Mouse (Mus musculus): Measurements from ENCODE around the gene Tnrc18. TPM values are rescaled to one million over a fixed set of nuclear protein-coding genes. Genes with fewer than 3 reads are reported as not detected.
"Not testable (repeated sequence)": the region's sequence is repeated elsewhere in the genome, so short reads cannot be mapped to it uniquely, and the experiment has no call there.

Tnrc18 gene
- polyA plus RNA-seq, 1 experiment from 2014 or later = 44.0 TPM

- Histone ChIP-seq H3K27me3 (ENCODE audit: control insufficient read depth, insufficient read depth, low read length) (no peaks in the 10 kb centered on the region), H3K4me2 (replicated peaks; ENCODE audit: low read depth, low read length) (no peak overlapping the region), H3K9me3 (ENCODE audit: control insufficient read depth, low read length) (no peaks in the 10 kb centered on the region), H3K4me1 (replicated peaks; ENCODE audit: control insufficient read depth, insufficient read depth, low read length) (no peaks in the 10 kb centered on the region), H3K9ac (ENCODE audit: low read depth, low read length) (no peak overlapping the region), H3K4me3 (ENCODE audit: low read depth, low read length) (no peak overlapping the region), H3K27ac (ENCODE audit: low read depth, low read length) (no peak overlapping the region), H3K36me3 (ENCODE audit: control insufficient read depth, insufficient read depth, low read length) (no peaks in the 10 kb centered on the region)
- DNase-seq (ENCODE audit: low spot score) (no peak), ATAC-seq (ENCODE audit: low FRiP score) (no peak)
- WGBS = 96% methylated on average over 7 of the region's 7 CpGs
These were observed 31.4 kb upstream of the Tnrc18 start for GRCm38 (mm10) chr5:142848911-142849310.

- WGBS = 71% methylated on average over 3 of the region's 3 CpGs
- H3K4me1 ChIP-seq (replicated peaks; ENCODE audit: control insufficient read depth, insufficient read depth, low read length) = no peaks in the 10 kb centered on the region
These were observed 30.7 kb upstream of the Tnrc18 start for GRCm38 (mm10) chr5:142848149-142848548.

GRCm38 (mm10) chr5:142844467-142844866, 27.0 kb upstream of the Tnrc18 start:
- no peak for DNase-seq (ENCODE audit: low spot score)
- ATAC-seq (ENCODE audit: low FRiP score) = no peak
- Histone ChIP-seq H3K4me3 (ENCODE audit: low read depth, low read length) (no peak overlapping the region), H3K36me3 (ENCODE audit: control insufficient read depth, insufficient read depth, low read length) (no peaks in the 10 kb centered on the region), H3K27me3 (ENCODE audit: control insufficient read depth, insufficient read depth, low read length) (no peaks in the 10 kb centered on the region), H3K4me1 (replicated peaks; ENCODE audit: control insufficient read depth, insufficient read depth, low read length) (no peaks in the 10 kb centered on the region), H3K9me3 (ENCODE audit: control insufficient read depth, low read length) (no peaks in the 10 kb centered on the region), H3K27ac (ENCODE audit: low read depth, low read length) (no peak overlapping the region), H3K9ac (ENCODE audit: low read depth, low read length) (no peak overlapping the region), H3K4me2 (replicated peaks; ENCODE audit: low read depth, low read length) (no peak overlapping the region)
- 60% methylated on average over 8 of the region's 8 CpGs for WGBS

More at GRCm38 (mm10) chr5:142848149-142848548, 30.7 kb upstream of the Tnrc18 start:
- DNase-seq (ENCODE audit: low spot score) (no peak), ATAC-seq (ENCODE audit: low FRiP score) (no peak)
- Histone ChIP-seq H3K36me3 (ENCODE audit: control insufficient read depth, insufficient read depth, low read length) (no peaks in the 10 kb centered on the region), H3K27me3 (ENCODE audit: control insufficient read depth, insufficient read depth, low read length) (no peaks in the 10 kb centered on the region), H3K9me3 (ENCODE audit: control insufficient read depth, low read length) (no peaks in the 10 kb centered on the region), H3K9ac (ENCODE audit: low read depth, low read length) (no peak overlapping the region), H3K27ac (ENCODE audit: low read depth, low read length) (no peak overlapping the region), H3K4me2 (replicated peaks; ENCODE audit: low read depth, low read length) (no peak overlapping the region), H3K4me3 (ENCODE audit: low read depth, low read length) (no peak overlapping the region)

DNA sequence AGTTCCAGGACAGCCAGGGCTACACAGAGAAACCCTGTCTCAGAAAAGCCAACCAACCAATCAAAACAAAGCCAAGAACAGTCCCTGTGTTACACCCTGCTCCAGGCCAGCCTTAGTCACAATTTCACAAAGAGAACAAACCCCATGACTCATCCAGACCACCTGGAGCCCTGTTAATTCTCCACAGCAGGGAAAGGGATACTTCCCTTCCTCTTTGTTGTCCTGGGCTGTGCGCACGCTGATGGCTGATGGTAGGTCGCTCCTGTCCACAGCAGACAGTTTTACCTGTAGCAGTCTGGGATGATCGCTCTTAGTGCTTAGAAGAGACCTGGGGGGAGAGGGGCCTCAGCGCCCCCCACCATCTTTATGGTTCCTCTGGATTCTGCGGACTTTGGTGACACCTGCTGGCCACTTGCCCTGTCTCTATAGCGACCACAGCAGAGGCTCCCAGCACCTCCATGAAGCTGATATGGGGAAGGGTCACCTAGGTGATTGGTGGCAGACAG, 24.7 kb upstream of the Tnrc18 start:
- Histone ChIP-seq H3K4me1 (replicated peaks; ENCODE audit: control insufficient read depth, insufficient read depth, low read length) (no peaks in the 10 kb centered on the region), H3K4me2 (replicated peaks; ENCODE audit: low read depth, low read length) (no peak overlapping the region), H3K27me3 (ENCODE audit: control insufficient read depth, insufficient read depth, low read length) (no peaks in the 10 kb centered on the region), H3K4me3 (ENCODE audit: low read depth, low read length) (no peak overlapping the region), H3K9me3 (ENCODE audit: control insufficient read depth, low read length) (no peaks in the 10 kb centered on the region), H3K36me3 (ENCODE audit: control insufficient read depth, insufficient read depth, low read length) (no peaks in the 10 kb centered on the region), H3K27ac (ENCODE audit: low read depth, low read length) (no peak overlapping the region), H3K9ac (ENCODE audit: low read depth, low read length) (no peak overlapping the region)
- WGBS = 22% methylated on average over 7 of the region's 7 CpGs
- DNase-seq (ENCODE audit: low spot score) (peak; percentile 53), ATAC-seq (ENCODE audit: low FRiP score) (peak; percentile 68; the same call in 1 of the 2 replicates)

DNA sequence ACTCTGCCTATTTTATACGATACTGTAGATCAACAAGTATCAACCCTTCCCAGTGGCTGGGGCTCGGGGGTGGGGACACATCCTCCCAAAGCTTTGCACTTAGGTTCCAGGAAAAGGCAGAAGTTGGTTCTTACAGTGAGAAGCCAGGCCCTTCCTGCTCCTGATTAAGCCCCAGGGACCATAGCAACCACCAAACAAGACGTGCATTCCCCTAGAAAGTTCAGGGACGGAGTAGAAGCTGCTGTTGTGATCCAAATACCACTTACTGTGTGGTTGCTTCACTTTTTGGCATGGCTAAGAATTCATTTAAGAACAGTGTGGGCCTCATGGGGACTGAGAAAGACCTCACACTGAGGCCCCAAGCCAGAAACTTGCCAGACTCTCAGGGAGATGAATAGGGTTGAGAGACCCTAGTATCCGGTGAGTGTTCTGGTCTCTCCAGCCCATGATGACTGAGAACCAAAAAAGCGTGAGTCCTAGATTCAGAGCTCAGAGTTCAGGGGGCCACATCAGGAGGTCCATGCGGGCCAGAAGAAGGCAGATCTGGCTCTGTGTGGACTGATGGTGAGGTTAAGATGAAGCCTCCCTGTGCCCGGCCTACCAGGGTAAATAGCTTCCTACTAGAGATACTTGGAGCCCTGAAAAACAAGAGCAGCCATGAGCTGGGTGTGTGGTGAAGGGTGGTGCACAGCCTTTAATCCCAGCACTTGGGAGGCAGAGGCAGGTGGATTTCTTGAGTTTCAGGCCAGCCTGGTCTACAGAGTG, 24.1 kb upstream of the Tnrc18 start:
- H3K36me3 ChIP-seq (ENCODE audit: control insufficient read depth, insufficient read depth, low read length) = no peaks in the 10 kb centered on the region
- no peak overlapping the region for H3K4me2 ChIP-seq (replicated peaks; ENCODE audit: low read depth, low read length)
- no peaks in the 10 kb centered on the region for H3K27me3 ChIP-seq (ENCODE audit: control insufficient read depth, insufficient read depth, low read length)
- no peak overlapping the region for H3K9ac ChIP-seq (ENCODE audit: low read depth, low read length)
- H3K4me3 ChIP-seq (ENCODE audit: low read depth, low read length) = no peak overlapping the region
- no peak overlapping the region for H3K27ac ChIP-seq (ENCODE audit: low read depth, low read length)
- H3K4me1 ChIP-seq (replicated peaks; ENCODE audit: control insufficient read depth, insufficient read depth, low read length) = no peaks in the 10 kb centered on the region
- no peaks in the 10 kb centered on the region for H3K9me3 ChIP-seq (ENCODE audit: control insufficient read depth, low read length)
- ATAC-seq (ENCODE audit: low FRiP score) = no peak
- WGBS = 78% methylated on average over 8 of the region's 8 CpGs
- DNase-seq (ENCODE audit: low spot score) = no peak

- not testable (repeated sequence) for H3K27me3 ChIP-seq (ENCODE audit: control insufficient read depth, insufficient read depth, low read length); H3K4me1 ChIP-seq (replicated peaks; ENCODE audit: control insufficient read depth, insufficient read depth, low read length); H3K4me3 ChIP-seq (ENCODE audit: low read depth, low read length); ATAC-seq (ENCODE audit: low FRiP score); H3K9me3 ChIP-seq (ENCODE audit: control insufficient read depth, low read length); H3K36me3 ChIP-seq (ENCODE audit: control insufficient read depth, insufficient read depth, low read length); H3K27ac ChIP-seq (ENCODE audit: low read depth, low read length); H3K9ac ChIP-seq (ENCODE audit: low read depth, low read length); DNase-seq (ENCODE audit: low spot score); H3K4me2 ChIP-seq (replicated peaks; ENCODE audit: low read depth, low read length)
- WGBS = 97% methylated on average over 2 of the region's 2 CpGs
These were observed 20.0 kb upstream of the Tnrc18 start for GRCm38 (mm10) chr5:142837427-142837826.

GRCm38 (mm10) chr5:142836891-142837290, 19.4 kb upstream of the Tnrc18 start:
- no peaks in the 10 kb centered on the region for H3K36me3 ChIP-seq (ENCODE audit: control insufficient read depth, insufficient read depth, low read length)
- WGBS = 67% methylated on average over 6 of the region's 6 CpGs

GRCm38 (mm10) chr5:142833646-142834438, 16.4 kb upstream of the Tnrc18 start:
- DNase-seq (ENCODE audit: low spot score) = no peak
- Histone ChIP-seq H3K9ac (ENCODE audit: low read depth, low read length) (no peak overlapping the region), H3K4me2 (replicated peaks; ENCODE audit: low read depth, low read length) (no peak overlapping the region), H3K9me3 (ENCODE audit: control insufficient read depth, low read length) (no peaks in the 10 kb centered on the region), H3K27me3 (ENCODE audit: control insufficient read depth, insufficient read depth, low read length) (no peaks in the 10 kb centered on the region), H3K27ac (ENCODE audit: low read depth, low read length) (no peak overlapping the region), H3K36me3 (ENCODE audit: control insufficient read depth, insufficient read depth, low read length) (no peaks in the 10 kb centered on the region), H3K4me3 (ENCODE audit: low read depth, low read length) (no peak overlapping the region), H3K4me1 (replicated peaks; ENCODE audit: control insufficient read depth, insufficient read depth, low read length) (no peaks in the 10 kb centered on the region)
- no peak for ATAC-seq (ENCODE audit: low FRiP score)
- WGBS = 79% methylated on average over 8 of the region's 8 CpGs

More at GRCm38 (mm10) chr5:142836891-142837290, 19.4 kb upstream of the Tnrc18 start:
- Histone ChIP-seq H3K27me3 (ENCODE audit: control insufficient read depth, insufficient read depth, low read length) (no peaks in the 10 kb centered on the region), H3K4me1 (replicated peaks; ENCODE audit: control insufficient read depth, insufficient read depth, low read length) (no peaks in the 10 kb centered on the region), H3K4me3 (ENCODE audit: low read depth, low read length) (no peak overlapping the region), H3K9ac (ENCODE audit: low read depth, low read length) (no peak overlapping the region), H3K27ac (ENCODE audit: low read depth, low read length) (no peak overlapping the region), H3K9me3 (ENCODE audit: control insufficient read depth, low read length) (no peaks in the 10 kb centered on the region), H3K4me2 (replicated peaks; ENCODE audit: low read depth, low read length) (no peak overlapping the region)
- DNase-seq (ENCODE audit: low spot score) (no peak), ATAC-seq (ENCODE audit: low FRiP score) (no peak)
